Mouse (Mus musculus) spleen, adult 18-20 months (tissue): ENCODE data around the gene A630023A22Rik.

Experiments used
- DNase-seq, 2 experiments: peaks; one replicate each; pipeline ENCODE4 v3.0.0; 2022; ENCODE audit warnings: mixed read lengths in 2 of 2

A630023A22Rik gene

DNA sequence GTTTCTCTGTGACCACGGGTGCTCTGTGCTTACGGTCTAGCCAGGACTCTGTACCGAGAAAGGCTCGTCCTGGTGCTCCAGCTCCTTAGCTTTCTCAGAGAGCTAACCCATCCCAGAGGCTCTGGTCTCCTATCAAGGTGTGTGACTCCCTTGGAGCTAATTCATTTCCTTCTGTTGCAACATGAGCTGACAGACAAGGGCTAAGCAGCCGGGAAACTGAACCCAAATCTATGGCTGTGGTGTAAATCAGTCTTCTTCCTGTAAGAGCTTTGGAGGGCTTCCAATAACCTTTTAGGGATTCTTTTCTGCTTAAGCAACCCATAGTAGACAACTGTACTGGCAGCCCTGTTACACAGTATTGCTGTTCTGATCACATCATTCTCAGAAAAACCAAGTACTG lies at the start of gene A630023A22Rik:
TSS of gene A630023A22Rik (minus strand) at position 154 of the 400 bp plus-strand sequence.
- no peak for DNase-seq

DNA sequence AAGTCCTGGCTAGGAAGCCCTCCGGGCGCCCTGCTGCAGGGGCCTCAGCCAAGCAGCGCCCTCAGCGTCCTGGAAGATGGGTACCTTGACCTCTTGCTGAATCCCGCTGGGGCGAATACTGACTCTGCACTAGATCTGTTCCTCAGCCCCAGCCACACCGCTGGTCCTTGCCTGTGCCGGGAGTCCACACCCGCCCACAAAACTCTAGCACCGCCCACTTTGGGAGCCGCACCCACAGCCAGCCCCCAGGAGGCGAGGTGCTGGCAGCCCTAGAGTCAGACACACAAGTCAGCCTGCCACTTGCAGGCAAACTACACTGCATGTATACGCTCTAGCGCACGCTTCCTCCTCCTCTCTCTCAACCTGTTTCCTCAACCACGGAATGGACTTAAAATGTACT lies 49.8 kb upstream of the A630023A22Rik start, which contains the start of gene Npy4r:
TSS of gene Npy4r (minus strand) at position 148 of the 400 bp plus-strand sequence.
- DNase-seq, result peak in 1 of 2 experiments; percentile 4

DNA sequence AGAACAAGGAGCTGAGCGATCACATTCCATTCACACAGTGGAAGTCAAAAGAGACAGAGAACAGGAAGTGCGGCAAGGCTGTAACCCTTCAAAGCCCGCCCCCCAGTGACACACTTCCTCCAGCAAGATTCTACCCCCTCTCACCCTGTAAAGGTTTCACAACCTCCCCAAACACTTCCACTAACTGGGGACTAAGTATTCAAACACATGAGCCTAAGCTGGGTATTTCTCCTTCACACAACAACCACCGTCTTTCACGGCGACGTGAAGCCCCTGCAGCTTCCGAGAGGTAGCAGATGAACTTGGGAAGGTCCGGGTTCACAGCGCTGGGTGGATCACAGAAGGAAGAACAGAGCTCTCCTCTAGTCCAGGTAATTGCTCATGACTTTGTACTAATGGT lies 40.4 kb upstream of the A630023A22Rik start:
- DNase-seq, result no peak

DNA sequence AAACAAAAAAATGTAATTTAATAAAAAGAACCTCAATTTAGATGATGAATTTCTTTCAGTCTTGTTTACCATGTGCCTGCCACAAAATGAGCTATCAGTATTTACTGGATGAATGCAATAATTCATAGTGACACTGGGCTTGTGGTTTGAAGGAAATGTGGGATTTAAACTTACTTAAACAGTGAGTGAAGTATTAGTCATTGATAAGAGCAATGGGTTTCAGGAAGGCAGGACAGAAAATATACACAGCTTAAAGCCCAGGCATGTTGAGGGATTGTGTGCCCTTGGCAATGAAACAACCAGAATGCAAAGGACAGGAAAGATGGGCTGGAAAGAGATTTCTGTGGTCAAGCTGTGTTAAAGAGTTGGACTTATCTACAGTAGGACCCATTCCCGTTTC lies 39.8 kb upstream of the A630023A22Rik start:
- no peak for DNase-seq

DNA sequence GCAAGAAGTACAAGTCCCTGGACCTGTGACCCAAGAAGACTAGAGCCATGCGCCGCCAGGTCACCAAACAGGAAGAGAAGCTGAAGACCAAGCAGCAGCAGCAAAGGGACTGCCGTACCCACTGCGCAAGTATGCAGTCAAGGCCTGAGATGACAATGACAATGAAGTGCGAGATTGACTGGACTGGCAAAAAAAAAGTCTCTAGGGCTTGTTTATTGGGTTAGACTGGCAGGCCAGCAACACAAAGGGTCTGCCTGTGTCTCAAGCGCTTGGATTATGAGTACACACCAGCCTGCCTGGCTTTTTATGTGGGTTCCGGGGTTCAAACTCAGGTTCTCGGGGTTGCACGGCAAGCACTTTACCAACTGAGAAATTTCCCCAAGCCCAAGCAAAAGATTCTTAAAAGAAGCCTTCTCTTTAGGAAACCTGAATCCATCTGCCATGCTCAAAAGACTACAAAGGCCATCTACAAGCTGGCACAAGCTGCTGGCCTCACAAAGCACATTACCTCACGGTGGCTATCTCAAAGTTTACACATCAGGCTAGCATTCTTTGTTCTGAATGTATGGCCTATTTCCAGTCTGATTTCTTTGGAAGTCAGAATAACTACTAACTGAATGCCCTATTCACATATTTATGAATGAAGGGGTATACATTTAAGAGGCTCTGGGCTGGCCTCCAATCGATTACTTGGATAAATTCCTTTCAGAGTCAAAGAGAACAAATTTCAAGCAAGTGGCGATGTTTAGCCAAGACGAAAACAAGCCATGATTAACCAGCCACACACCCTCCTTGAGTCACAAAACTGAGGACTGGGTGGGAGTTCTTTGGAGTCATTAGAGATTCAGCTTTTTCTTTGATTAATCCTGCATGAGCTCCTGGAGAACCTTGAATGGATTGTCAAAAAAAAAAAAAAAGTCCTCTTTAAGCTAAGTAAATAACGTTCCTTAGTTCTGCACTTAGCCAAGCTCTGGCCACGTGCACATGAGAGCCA lies 37.4 kb upstream of the A630023A22Rik start:
- DNase-seq, result no peak

DNA sequence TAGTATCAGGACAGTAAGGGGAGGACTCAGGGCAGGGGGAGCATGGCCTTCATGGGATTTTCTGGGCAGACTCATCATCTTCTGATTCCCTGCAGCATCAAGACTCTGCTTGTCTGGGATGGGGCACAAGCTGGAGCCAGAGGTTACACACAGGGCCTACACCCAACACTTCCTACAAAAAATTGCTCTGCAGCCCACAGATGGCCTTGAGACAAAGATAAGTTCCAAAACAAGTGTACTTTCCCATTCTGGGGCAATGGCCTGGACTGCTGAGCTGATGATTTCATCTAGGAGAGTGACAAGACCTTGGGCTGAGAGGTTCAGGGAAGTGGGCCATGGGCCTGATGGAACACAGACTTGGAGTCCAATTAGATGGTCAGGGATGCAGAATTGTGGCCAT lies 32.8 kb upstream of the A630023A22Rik start:
- DNase-seq, result no peak

DNA sequence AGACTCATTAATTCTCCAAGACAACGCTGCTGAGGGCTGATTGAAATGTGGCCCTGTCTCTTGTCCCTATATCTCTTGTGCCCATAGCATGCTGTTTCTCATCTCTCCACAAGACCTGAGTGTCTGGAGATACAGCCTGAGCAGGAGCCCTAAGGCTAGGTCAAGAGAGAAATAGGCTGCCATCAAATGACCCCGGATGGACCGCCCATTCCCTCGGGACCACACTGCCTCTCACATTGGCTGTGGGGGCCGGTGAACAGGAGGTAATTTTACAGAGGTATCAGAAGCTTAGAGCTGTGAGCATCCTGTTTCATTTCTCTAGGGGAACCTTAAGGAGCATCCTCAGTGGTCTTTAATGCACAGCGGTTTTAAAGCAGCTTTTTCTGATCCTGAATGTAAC lies 28.7 kb upstream of the A630023A22Rik start:
- DNase-seq, result no peak

DNA sequence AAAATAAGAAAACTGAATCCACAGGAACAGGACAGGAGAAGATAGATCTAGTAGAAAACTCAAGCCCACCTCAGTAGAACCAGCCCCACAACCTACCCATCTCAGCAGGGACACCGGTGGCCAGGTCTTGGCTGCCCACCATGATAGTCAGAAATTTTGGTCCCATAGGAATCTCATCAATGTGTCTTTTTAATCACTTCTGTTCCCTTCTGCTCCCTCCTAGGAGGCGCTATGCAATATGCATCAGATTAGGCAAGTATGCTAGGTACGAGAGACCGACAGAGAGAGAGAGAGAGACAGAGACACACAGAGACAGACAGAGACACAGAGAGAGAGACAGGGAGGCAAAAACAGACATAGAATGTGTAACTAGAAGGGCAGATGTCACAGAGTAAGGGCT lies 19.1 kb upstream of the A630023A22Rik start:
- DNase-seq, result no peak

DNA sequence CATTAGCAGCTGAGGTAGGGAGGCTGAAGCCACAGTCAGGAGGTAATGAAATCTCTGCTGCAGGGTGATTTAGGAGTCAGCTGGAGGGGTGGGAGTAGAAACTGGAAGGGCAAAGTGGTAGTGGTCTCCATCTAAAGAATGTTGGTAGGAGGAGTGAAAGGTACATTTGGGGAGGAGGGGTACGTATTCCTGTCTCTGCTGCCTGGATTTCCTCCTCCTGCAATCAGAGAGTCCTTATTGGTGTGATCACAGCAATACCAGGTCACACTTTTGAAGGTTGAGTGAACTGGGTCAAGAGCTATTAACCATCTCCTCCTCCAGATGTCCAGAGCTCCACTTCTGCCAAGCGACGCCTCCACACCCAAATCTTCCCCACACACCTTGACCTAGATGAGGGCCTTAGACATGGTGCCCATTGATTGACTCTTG lies 18.4 kb upstream of the A630023A22Rik start:
- DNase-seq, result no peak

DNA sequence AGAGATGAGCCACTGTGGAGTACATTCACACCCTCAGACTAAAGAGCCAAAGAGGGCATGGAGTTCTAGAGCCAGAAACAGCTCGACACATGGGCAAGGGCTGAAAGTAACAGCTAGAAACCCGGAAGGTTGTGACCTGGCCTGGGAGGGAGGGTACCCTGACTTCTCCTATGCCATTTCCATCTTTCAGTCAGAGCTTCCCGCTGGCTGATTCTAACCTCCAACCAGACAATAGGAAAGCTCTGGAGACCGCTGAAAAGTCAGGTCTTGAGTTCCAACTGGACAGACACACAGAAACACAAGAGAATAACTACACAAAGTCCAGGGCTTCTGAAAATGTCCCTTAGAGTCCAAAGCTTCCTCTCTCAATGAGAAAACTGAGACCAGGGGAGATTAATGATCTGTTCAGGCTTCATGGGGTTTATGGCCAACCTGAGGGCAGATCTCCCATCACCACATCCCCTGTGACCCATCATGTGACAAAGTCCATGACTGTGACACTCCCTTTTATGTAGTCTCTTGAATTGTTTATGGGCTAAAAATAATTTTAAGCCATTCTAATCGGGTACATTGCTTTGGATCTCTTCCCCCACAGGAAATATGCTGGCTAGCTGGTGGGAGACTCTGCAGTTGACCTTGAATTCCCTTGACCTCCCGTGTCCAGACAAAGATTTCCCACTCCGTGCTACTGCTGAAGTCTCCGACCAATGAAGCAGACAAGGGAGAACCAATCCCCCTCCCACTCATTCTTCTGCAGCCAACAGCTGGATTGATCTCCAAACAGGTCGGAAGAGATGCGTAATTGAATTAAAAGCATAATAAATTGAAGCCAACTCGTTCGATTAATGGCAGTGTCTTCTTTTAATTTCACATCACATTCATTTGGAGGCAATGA lies 17.7 kb upstream of the A630023A22Rik start:
- no peak for DNase-seq

DNA sequence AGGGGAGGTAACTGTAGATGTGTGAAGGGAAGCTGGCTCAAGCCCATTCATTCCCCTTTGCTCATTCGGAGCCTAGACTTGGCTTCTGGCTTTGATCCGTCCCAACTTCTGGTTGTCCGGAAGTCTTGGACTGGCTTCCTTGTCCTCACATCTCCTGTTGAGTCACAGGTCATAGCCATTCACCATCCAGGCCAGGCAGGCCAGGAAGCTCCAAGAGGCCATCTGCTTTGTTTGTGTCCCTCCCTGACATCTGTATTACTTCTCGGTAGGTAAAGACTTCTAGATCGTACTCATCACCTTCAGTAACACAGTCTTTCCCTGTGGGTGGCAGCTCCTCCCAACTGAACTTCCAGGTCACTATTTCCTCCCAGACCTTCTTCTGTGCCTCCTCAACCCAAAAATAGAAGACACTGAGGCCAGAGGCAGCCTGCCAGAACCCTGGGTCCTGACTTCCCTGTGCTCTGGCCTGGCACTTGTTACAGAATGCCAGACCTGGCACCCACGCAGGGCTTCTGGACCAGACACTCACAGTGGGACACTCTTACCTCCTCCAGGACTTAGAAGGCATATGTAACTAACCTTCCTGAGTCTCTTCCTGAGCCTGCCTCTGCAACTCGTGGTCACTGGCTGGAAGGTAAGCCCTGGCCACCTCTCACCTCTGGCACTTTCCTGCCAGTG lies 16.6 kb upstream of the A630023A22Rik start:
- DNase-seq, result no peak

DNA sequence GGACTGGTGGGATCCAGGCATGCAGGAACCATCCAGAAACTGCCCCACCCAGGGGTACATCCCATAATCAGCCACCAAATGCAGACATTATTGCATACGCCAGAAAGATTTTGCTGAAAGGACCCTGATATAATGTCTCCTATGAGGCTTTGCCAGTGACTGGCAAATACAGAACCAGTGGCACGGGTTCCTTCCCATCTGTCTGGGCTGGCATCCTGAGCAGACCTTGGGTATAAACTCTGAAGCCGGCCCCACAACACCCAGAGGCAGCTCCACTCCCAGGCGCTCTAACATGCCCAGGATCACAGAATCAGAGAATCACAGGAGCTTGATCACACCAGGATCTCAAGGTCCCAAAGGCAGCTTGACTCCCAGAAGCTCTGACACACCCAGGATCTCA lies 11.8 kb upstream of the A630023A22Rik start:
- no peak for DNase-seq

DNA sequence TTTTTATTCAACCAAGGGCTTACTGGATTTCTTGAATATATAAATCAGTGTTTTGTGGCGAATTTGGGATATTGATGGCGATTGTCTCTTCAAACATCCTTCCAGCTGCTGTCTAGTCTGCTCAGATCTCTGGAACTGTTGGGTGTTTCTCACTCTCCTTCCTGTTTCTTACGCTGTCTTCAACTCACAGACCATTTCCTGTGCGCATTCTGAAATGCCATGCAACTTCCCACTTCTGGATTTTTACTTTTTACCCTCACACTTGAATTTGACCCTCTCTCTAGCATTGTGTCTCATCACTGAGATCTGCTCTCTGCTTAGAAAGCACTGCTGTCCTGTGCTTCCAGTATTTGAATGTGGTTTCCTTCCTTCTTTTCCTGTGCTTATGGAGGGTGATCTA lies 5.0 kb upstream of the A630023A22Rik start:
- no peak for DNase-seq

DNA sequence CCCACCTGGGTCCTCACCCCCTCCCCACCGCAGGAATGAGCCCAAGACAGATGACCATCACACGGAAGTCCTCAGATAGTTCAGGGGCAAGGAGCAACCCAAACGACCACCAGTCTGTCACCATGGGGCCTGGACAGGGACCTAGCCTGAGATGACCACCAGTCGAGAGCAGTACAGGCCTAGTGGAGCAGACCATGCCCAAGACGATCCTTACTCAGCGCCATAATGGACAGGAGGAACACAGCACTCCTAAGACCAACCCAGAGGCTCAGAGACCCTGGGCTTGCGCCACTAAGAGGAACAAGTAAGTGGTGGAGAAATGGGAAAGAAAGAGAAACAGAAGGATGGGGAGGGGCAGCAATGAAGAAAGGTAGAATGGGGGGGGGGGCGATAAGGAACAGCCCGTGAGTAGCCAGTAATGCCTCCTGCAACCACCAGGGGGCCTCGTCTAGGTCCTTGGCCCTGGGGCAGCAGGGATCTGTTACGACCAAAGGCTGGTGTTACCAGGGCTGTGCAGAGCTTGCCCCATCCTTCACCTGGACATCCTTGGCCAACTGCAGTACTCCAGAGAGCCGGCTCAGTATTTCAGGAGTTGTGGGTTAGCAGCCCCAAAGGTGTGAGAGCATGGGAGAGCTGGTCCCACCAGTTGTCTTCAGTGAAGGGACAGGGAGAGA lies 4.0 kb upstream of the A630023A22Rik start:
- peak in 1 of 2 experiments; percentile 19 for DNase-seq

DNA sequence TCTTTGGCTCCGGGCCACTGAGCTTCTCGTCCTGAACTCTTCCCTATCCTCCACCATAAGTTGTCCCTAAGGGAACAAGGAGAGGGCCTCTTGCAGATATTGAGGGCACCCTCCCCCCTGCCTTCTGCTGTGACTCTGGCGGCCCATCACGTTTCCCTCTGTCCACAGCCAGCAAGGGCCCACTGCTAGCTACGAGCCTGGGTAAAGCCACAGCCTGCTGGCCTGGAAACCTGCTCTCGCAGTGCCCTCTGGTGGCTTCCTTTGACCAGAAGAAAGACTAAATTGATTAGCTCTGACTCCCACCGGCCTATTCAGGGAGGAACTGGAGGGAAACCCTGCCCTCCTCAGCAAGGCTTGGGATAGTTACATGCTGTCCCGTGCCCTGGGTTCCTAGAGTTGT lies 2.3 kb upstream of the A630023A22Rik start:
- DNase-seq, result peak in 1 of 2 experiments; percentile 22

DNA sequence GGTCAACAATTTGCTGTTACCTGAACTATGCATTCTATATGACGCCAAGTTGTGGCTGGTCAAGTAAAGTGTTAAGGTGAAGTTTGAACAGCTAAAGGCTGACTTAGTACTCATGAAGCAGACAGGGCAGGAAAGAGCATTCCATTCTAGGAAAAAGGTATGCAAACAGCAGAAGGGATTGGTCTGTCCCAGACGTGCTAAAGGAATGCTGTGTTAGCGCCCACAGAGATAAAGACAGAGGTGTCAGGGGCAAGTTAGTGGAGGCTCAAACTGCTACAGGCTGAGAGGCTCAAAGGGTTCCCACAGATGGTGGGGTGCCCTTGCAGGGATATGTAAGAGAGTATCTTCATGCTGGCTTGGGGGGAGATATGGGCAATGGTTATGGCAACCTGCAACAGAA lies 1.3 kb upstream of the A630023A22Rik start:
- no peak for DNase-seq

DNA sequence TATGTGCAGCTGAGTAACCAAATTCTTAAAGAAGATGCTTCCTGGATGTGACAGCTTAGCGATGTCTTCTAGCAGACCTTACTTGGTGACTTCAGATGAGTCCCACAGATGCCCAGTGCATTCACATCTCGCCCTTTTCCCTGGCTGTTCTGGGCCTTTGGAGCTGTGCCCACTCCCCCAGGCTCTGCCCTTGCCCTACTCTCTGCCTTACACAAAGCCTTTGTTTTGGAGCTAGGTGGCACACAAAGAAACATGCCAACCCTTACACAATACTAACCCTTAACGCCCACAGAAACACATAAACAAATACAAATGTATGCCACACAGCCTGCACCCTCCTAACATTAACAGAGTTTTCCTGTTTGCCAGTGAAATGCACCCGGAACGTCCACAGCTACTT lies 6.4 kb downstream of the A630023A22Rik start:
- no peak for DNase-seq

DNA sequence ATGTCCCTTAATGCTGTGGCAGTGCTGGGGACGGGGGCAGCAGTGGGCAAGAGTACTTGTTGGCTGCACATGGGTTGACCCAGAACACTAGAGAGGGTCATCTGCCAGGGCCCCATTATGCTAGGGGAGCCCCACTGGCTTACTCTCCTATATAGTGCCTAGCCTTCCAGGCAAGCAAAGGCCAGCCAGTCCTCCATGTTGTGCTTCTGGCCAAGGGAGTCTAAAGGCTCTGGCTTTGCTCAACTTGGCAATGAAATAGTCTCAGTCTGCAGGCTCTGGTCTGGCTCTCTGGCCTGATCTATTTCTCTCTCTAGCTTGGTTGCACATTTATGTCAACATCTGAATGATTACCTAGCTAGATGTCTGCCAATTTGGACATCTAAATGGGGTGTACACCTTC lies 9.7 kb downstream of the A630023A22Rik start:
- no peak for DNase-seq

DNA sequence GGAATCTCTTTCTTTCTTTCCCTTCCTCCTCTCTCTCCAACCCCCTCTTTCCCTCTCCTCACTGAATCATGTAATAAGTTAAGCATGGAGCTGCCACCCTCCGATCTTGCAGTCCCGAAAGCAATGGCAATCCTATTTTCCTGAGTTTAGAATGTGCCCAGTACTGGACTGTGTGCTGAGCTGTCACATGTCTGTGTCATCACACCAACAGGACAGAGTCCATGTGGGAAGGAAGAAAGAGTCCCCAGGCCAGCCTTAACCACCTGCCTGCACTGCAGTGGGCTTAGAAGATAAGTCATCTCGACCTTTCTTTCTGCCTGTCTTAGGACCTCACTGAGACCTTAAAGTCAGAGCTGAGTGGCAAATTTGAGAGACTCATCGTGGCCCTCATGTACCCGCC lies 11.1 kb downstream of the A630023A22Rik start:
- no peak for DNase-seq

DNA sequence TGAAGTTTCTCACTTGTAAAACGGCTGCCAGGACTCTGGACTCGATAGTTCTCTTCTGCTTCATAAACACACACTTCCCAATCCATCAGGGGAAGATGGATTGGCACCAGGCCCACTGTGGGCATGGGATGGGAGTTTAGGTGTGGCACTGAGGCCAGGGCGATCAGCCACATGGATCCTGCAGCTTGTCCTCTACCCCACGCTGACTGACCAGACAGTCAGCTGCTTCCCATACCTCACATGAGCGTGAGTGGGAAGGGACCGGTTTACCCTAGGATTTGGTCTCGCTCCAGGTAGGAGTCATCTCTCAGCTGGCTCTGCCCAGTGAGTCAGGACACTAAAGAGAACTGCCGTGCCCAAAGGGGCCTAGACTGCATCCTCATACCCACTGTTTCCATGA lies 12.8 kb downstream of the A630023A22Rik start:
- no peak for DNase-seq

DNA sequence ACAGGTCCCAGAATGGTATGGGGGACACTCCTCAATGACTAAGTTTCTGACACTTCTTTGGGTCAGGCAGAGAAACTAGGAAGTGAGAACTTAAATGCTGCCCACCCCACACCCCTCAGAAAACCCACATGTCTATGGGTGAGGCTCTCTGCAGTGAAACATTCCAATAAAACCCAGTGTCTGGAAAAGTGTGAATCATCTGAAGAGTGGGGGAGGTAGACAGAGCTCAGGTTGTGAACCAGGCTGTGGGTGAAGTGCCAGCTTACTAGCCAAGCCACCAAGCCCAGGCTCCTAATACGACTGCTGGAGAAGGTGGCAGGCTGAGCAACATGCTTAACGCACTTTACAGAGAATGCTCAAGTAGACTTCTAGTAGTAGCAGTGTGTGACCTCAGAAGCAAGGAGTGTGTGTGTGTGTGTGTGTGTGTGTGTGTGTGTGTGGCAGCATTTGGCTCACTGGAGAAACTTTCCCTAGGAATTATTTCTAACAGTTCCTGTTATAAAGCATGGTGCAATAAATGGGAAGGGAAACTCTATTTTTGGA lies 14.6 kb downstream of the A630023A22Rik start:
- DNase-seq, result no peak

DNA sequence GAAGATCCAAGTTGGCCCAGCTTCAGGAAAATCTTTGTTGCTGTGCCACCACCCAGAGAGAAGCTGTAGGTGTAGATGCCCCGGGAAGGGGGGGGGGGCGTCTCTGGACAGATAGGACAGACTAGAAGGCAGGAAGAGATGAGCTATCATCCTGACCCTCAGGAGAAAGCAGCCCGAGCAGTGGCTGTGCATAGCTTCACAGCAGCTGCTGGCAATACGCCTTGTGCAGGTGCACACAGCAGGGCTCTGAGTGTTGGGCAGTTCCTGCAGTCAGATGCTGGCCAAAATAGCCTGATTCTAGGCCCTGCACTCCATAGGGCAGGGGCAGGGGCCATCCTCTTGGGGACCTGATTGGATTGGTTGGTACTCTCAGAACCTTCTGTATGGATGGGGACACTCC lies 15.7 kb downstream of the A630023A22Rik start:
- no peak for DNase-seq
